Mouse (Mus musculus): ENCODE measurements at regions not wholly inside any gene's neighbourhood (a gene's known extent, or its start where the extent isn't known, plus 50 kb on each side); places are given as distances from the start of the nearest gene placed in this dataset.
A peak's percentile ranks its signal among the peaks of the same experiment; 100 is the strongest.

GRCm38 (mm10) chr1:61137210-61137885 is 159.6 kb downstream of the Icos start:
- DNase-seq = no peak

- no peak for DNase-seq
Observed at GRCm38 (mm10) chr1:61137954-61138353, 160.2 kb downstream of the Icos start.

GRCm38 (mm10) chr1:61139291-61139983 is 161.7 kb downstream of the Icos start:
- peak; percentile 32 to 38 for DNase-seq

DNA sequence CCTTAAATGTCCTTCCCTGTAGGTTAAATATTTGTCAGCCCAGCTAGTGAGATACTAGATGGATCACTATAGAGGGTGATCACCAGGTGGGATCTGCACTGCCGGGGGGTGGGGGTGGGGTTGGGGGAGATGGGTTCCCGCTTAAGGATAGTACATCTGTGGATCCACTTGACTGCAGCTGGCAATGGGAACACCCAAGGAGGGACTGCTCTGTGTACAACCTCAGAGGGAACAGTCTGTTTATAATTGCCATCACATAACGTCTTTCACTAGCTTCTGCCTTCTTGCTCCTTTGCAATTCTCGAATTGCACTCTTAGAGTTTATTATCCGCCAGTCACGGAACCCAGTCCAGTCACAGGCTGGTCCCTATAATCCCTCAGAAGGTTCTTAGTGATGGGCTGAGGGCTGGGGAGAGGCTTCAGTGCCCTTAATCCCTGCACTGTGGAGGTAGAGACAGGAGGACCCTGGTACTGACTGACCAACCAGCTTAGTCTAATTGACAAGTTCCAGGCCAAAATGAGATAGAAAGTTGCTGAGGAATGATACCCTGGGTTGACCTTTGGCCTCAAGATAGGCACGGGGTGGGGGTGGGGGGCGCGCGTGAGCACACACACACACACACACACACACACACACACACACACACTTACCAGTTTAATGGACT is 162.4 kb downstream of the Icos start:
- no peak for DNase-seq

DNA sequence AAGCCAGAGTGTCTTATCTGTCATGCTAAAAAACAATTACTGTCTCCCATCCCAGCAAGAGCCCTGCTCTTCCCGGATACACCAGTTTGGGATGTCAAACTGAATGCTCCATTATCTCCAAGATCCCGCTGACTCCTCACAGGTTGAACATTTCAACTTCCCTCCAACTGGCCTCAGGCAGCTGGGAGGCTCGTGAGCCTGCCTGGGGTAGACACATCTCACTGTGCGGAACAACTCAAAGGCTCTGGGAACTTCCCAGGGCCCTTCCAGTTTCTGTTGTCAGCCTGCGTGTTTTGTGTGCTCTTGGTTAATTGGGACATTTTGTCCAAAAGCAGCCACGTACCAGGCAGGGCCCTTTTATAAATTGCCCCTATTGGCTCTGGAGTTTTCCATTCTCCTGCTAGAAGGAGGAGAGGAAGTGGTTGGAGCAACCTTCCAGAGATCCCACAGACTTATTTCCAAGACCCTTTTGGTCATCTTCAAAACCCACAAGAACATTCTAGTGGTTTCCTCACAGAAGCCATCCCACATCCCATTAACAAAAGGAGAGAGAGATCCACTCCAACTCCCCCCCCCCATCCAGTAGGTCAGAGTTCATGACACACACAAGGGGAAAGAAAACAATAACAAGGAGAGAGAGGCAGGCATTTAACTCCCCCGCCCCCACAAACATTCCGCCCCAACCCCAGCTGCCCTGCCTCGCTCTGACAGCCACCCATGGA is 163.3 kb downstream of the Icos start:
- no peak for DNase-seq

- DNase-seq = no peak
Observed at GRCm38 (mm10) chr1:61141592-61141930, 163.8 kb downstream of the Icos start.

DNA sequence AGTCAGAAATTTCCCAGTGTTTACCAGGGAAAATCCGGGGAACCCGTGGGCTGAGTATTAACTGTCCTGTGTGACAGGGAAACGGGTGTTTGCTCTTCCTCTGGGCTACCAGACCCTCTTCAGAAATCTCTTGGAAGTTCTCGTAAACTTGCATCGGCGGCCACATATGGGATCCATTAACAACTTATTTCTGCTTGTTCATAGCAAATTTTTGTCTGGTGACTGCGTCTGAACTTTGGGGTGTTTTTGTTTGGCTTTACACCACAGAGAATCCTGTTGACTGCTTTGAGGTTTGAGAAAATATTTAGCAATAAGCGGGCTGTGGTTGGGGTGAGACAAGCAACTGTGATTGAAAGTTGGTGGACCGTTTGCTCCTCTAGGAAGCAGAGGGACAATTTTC is 164.2 kb downstream of the Icos start:
- no peak for DNase-seq

GRCm38 (mm10) chr1:61143030-61143753 is 165.5 kb downstream of the Icos start:
- DNase-seq = no peak

GRCm38 (mm10) chr1:61143754-61144066 is 166.0 kb downstream of the Icos start:
- no peak for DNase-seq

DNA sequence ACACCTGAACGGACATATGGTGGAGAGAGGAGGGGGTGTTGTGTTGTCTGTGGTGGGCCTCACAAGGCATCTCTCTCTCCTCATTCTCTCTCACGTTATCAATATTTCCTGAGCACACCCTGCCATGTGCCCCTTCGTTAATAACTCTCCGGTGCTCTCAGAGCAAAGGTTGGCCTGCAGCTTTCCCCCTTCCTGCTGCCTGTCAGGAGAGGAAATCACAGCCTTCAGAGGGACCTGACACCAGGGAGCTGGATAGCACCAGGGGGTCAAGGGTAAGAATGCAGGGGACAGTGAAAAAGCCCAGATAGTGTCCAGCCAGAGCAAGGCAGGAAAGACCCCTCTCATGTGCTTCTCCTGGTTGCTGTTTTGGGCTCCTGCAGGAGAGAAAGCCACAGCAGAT is 167.3 kb downstream of the Icos start:
- no peak for DNase-seq

GRCm38 (mm10) chr1:61145572-61145971 is 167.8 kb downstream of the Icos start:
- DNase-seq = no peak

GRCm38 (mm10) chr1:61146222-61146723 is 168.5 kb downstream of the Icos start:
- no peak for DNase-seq

GRCm38 (mm10) chr1:61151742-61152141 is 174.0 kb downstream of the Icos start:
- DNase-seq = no peak

- DNase-seq = no peak
Observed at GRCm38 (mm10) chr1:61152157-61152556, 174.4 kb downstream of the Icos start.

GRCm38 (mm10) chr1:61154216-61154615 is 176.5 kb downstream of the Icos start:
- DNase-seq = no peak

GRCm38 (mm10) chr1:61157271-61157670 is 179.5 kb downstream of the Icos start:
- no peak for DNase-seq

DNA sequence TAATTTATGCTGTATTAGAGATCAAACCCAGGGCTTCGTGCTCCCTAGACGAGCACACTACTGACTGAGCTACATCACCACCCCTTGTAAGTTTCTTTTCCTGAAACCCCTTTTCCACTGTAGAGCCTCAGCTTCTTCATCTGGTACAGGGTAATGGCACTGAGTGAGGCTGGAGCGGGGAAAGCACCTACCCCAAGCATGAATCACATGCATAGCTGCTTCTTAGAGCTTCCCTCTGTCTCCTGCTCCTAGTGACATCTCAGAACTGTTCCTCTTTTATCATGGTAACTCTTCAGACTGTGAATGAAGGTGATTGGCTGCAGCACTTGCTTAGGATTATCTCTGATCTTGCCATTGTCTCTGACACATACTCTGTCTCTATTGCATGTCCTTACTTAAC is 182.8 kb downstream of the Icos start:
- DNase-seq = no peak

GRCm38 (mm10) chr1:61164271-61164670 is 186.5 kb downstream of the Icos start:
- no peak for DNase-seq

GRCm38 (mm10) chr1:61171941-61172340 is 194.2 kb downstream of the Icos start:
- DNase-seq = no peak

DNA sequence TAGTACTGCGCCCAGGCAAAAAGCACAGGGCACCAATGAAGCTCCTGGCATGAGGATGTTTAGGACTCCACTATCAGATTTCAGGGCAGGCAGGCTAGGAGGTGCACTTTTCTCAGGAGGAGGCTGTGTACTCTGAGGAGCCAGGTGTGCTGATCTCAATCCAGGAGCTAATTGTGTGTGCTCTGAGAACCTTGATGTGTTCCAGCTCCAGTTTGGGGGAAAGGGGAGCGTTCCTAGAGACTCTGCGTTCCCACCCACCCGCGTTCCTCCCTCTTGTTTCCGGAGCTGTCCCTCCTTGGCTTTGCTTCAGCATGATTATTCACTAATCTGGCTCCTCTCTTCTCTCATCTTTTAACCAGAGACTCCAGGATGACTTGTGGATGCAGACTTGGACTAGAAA is 195.2 kb downstream of the Icos start:
- no peak for DNase-seq

DNA sequence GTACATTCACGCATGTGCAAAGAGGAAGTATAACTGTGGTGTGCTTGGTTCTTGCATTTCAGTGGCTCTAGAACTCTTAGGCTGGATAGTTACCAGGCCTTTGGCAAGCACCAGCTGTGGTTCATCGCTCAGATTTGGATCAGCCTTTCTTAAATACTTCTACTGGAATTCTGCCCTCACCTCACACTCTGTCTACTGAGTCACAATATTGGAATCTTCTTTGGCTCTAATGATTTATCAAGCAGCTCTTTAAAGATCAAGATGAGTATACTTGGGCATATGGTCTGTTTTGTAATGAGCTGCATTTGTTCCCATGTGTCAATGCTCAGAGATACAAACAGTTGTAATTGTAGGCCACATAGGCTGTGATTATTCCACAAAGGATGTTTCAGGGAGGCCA is 197.5 kb downstream of the Icos start:
- no peak for DNase-seq

DNA sequence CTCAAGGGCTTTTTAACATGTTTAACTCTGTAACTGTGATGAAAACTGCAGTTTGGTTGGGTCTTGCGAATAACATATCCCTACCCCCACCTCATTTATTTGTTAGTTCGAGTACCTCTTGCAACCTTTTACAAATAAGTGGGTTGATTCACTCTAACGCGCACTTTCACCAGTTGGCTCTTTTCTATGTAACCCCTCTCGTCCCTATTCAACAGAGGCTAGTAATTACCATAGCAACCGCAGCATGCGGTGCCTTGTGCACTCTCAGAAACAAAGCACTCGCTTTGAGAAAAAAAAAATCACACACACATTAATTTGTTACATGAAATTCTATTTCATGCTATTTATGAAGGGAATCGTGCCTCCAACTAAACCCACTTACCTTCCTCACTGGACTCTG is 201.7 kb downstream of the Icos start:
- no peak for DNase-seq

All from B cell, adult 2 months (primary cell).